Mouse (Mus musculus) testis, adult 2 months (tissue): ENCODE data around the gene Atp7a.

Experiments
- CTCF ChIP-seq: fragments of 200-500 bp; IDR thresholded peaks from 2 replicates; pipeline ENCODE4 v1.5.1; 2012; ENCODE audit warnings: low read depth, mild to moderate bottlenecking, inconsistent platforms, low read length, moderate library complexity; ENCODE audit not compliant: control insufficient read depth, insufficient read depth, insufficient replicate concordance
- POLR2A ChIP-seq: fragments of 200-500 bp; IDR thresholded peaks from 2 replicates; pipeline ENCODE4 v1.6.1; 2012; ENCODE audit warnings: low read depth, mild to moderate bottlenecking, inconsistent platforms, low read length, moderate library complexity; ENCODE audit not compliant: control insufficient read depth

DNA sequence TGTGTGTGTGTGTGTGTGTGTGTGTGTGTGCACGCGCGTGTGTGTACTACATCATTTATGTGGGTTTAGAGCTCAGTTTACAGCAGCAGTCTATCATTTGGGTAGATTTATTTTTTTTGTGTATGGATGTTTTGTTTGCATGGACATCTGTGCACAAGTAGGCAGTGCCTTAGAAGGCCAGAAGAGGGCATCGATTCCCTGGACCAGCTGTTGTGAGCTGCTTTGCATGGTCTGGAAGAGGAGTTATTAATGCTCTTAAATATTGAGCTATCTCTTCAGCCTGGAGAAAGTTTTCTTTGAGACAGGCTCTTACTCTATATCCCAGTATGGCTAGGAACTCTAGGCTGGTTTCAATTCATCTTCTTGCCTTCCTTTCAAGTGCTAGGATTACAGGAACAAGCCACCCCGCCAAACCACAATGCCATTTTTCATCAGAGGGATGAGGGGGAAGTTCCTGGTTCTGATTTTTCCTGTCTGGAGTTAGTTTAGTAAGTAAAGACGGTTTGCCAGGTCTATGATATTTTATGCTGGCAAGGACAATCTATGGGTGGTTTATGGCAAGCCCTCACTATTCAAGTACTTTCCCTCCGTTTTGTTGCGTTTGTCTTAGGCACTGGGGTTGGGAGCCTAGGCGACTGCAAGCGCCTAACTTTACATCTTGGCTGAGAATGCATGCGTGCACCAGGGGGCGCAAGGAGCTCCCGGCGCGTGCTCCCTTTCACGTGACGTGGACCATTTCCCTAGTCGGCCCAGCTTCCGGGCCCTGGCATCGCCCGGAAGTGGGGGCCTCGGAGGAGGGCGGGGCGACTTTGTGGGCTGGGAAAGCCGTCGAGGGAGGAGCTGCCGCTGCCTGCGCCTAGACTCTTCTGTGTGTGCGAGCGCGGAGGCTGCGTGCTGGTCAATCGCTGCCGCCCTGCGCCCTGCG, at the start of gene Atp7a:
- TF ChIP-seq CTCF (peak; percentile 58; the same call in 1 of the 2 replicates), POLR2A (peak; percentile 69)
